Mouse (Mus musculus): Measurements from ENCODE around the gene Mrpl57. TPM values are rescaled to one million over a fixed set of nuclear protein-coding genes. Genes with fewer than 3 reads are reported as not detected.
A peak's percentile ranks its signal among the peaks of the same experiment; 100 is the strongest.

Mrpl57 gene
- polyA plus RNA-seq (2014; fragmentation: Nextera tagmentation; extraction: Ambion mirVana) = 262 and 264 TPM in 2 replicates

- peaks cover 7% of the 10 kb centered on the region; the same call in 1 of the 2 replicates for H3K4me1 ChIP-seq (replicated peaks; ENCODE audit: control insufficient read depth, insufficient read depth, low read length)
- ATAC-seq (replicated peaks; ENCODE audit: low FRiP score) = peak; percentile 95
- H3K27me3 ChIP-seq (replicated peaks; ENCODE audit: control insufficient read depth, insufficient read depth, low read length) = no peaks in the 10 kb centered on the region
- H3K4me2 ChIP-seq = peak within 1 kb of the TSS; percentile 73
- peak; percentile 93 for DNase-seq (ENCODE audit: low spot score)
- peak within 1 kb of the TSS; percentile 87 for H3K4me3 ChIP-seq (ENCODE audit: low read depth, low read length)
- WGBS = under 1% methylated on average over 96 of the region's 96 CpGs
- peaks cover 8% of the 10 kb centered on the region for H3K36me3 ChIP-seq (ENCODE audit: control insufficient read depth, insufficient read depth, low read length)
- no peaks in the 10 kb centered on the region for H3K9me3 ChIP-seq (ENCODE audit: control insufficient read depth, low read length)
- peak within 1 kb of the TSS; percentile 91 for H3K27ac ChIP-seq (ENCODE audit: low read depth, low read length)
- peak within 1 kb of the TSS; percentile 96 for H3K9ac ChIP-seq (ENCODE audit: low read depth, low read length)
Observed at GRCm38 (mm10) chr14:57825788-57826751, at the start of gene Mrpl57, which contains the start of gene Ska3. Gene Mrpl57 (plus strand): TSS chr14:57826234. Gene Ska3 (minus strand): TSS chr14:57826185.

GRCm38 (mm10) chr14:57787406-57787805 is 38.6 kb upstream of the Mrpl57 start:
- Histone ChIP-seq H3K4me2 (no peak overlapping the region), H3K9me3 (ENCODE audit: control insufficient read depth, low read length) (no peaks in the 10 kb centered on the region), H3K4me3 (ENCODE audit: low read depth, low read length) (no peak overlapping the region), H3K36me3 (ENCODE audit: control insufficient read depth, insufficient read depth, low read length) (no peaks in the 10 kb centered on the region), H3K4me1 (replicated peaks; ENCODE audit: control insufficient read depth, insufficient read depth, low read length) (no peaks in the 10 kb centered on the region), H3K27me3 (replicated peaks; ENCODE audit: control insufficient read depth, insufficient read depth, low read length) (no peaks in the 10 kb centered on the region), H3K27ac (ENCODE audit: low read depth, low read length) (no peak overlapping the region), H3K9ac (ENCODE audit: low read depth, low read length) (no peak overlapping the region)
- DNase-seq (ENCODE audit: low spot score) (no peak), ATAC-seq (replicated peaks; ENCODE audit: low FRiP score) (no peak)
- WGBS = 59% methylated on average over 4 of the region's 4 CpGs

- H3K4me3 ChIP-seq (ENCODE audit: low read depth, low read length) = no peak overlapping the region
- WGBS = 77% methylated on average over 2 of the region's 2 CpGs
- ATAC-seq (replicated peaks; ENCODE audit: low FRiP score) = no peak
Observed at GRCm38 (mm10) chr14:57789311-57789710, 36.7 kb upstream of the Mrpl57 start.

GRCm38 (mm10) chr14:57789759-57790158 is 36.3 kb upstream of the Mrpl57 start:
- ATAC-seq (replicated peaks; ENCODE audit: low FRiP score) (no peak), DNase-seq (ENCODE audit: low spot score) (no peak)
- no peak overlapping the region for H3K4me3 ChIP-seq (ENCODE audit: low read depth, low read length)
- H3K4me2 ChIP-seq = no peak overlapping the region
- H3K27me3 ChIP-seq (replicated peaks; ENCODE audit: control insufficient read depth, insufficient read depth, low read length) = no peaks in the 10 kb centered on the region
- H3K9me3 ChIP-seq (ENCODE audit: control insufficient read depth, low read length) = no peaks in the 10 kb centered on the region
- no peaks in the 10 kb centered on the region for H3K4me1 ChIP-seq (replicated peaks; ENCODE audit: control insufficient read depth, insufficient read depth, low read length)
- no peaks in the 10 kb centered on the region for H3K36me3 ChIP-seq (ENCODE audit: control insufficient read depth, insufficient read depth, low read length)
- no peak overlapping the region for H3K27ac ChIP-seq (ENCODE audit: low read depth, low read length)
- H3K9ac ChIP-seq (ENCODE audit: low read depth, low read length) = no peak overlapping the region
- 83% methylated on average over 9 of the region's 9 CpGs for WGBS

More at GRCm38 (mm10) chr14:57789311-57789710, 36.7 kb upstream of the Mrpl57 start:
- no peak for DNase-seq (ENCODE audit: low spot score)
- no peak overlapping the region for H3K9ac ChIP-seq (ENCODE audit: low read depth, low read length)
- no peak overlapping the region for H3K4me2 ChIP-seq
- H3K27me3 ChIP-seq (replicated peaks; ENCODE audit: control insufficient read depth, insufficient read depth, low read length) = no peaks in the 10 kb centered on the region
- no peak overlapping the region for H3K27ac ChIP-seq (ENCODE audit: low read depth, low read length)
- no peaks in the 10 kb centered on the region for H3K4me1 ChIP-seq (replicated peaks; ENCODE audit: control insufficient read depth, insufficient read depth, low read length)
- no peaks in the 10 kb centered on the region for H3K9me3 ChIP-seq (ENCODE audit: control insufficient read depth, low read length)
- H3K36me3 ChIP-seq (ENCODE audit: control insufficient read depth, insufficient read depth, low read length) = no peaks in the 10 kb centered on the region

- Histone ChIP-seq H3K4me2 (no peak overlapping the region), H3K9ac (ENCODE audit: low read depth, low read length) (no peak overlapping the region), H3K9me3 (ENCODE audit: control insufficient read depth, low read length) (no peaks in the 10 kb centered on the region), H3K27ac (ENCODE audit: low read depth, low read length) (no peak overlapping the region), H3K27me3 (replicated peaks; ENCODE audit: control insufficient read depth, insufficient read depth, low read length) (no peaks in the 10 kb centered on the region), H3K4me1 (replicated peaks; ENCODE audit: control insufficient read depth, insufficient read depth, low read length) (no peaks in the 10 kb centered on the region), H3K4me3 (ENCODE audit: low read depth, low read length) (no peak overlapping the region), H3K36me3 (ENCODE audit: control insufficient read depth, insufficient read depth, low read length) (no peaks in the 10 kb centered on the region)
- 78% methylated on average over 4 of the region's 4 CpGs for WGBS
- DNase-seq (ENCODE audit: low spot score) (no peak), ATAC-seq (replicated peaks; ENCODE audit: low FRiP score) (no peak)
Observed at GRCm38 (mm10) chr14:57791171-57791570, 34.9 kb upstream of the Mrpl57 start.

GRCm38 (mm10) chr14:57797551-57797950 is 28.5 kb upstream of the Mrpl57 start:
- peak overlapping the region; percentile 53; the same call in 1 of the 2 replicates for H3K9ac ChIP-seq (ENCODE audit: low read depth, low read length)
- H3K4me2 ChIP-seq = peak overlapping the region; percentile 78
- DNase-seq (ENCODE audit: low spot score) = no peak
- H3K4me3 ChIP-seq (ENCODE audit: low read depth, low read length) = peak overlapping the region; percentile 90
- ATAC-seq (replicated peaks; ENCODE audit: low FRiP score) = peak; percentile 24
- no peak overlapping the region; the same call in 1 of the 2 replicates for H3K27ac ChIP-seq (ENCODE audit: low read depth, low read length)
- peaks cover 5% of the 10 kb centered on the region for H3K4me1 ChIP-seq (replicated peaks; ENCODE audit: control insufficient read depth, insufficient read depth, low read length)
- no peaks in the 10 kb centered on the region for H3K27me3 ChIP-seq (replicated peaks; ENCODE audit: control insufficient read depth, insufficient read depth, low read length)
- H3K9me3 ChIP-seq (ENCODE audit: control insufficient read depth, low read length) = no peaks in the 10 kb centered on the region
- peaks cover 12% of the 10 kb centered on the region for H3K36me3 ChIP-seq (ENCODE audit: control insufficient read depth, insufficient read depth, low read length)
- WGBS = 9% methylated on average over 7 of the region's 7 CpGs

GRCm38 (mm10) chr14:57797991-57798931 is 27.8 kb upstream of the Mrpl57 start, which contains the start of gene Sap18:
Gene Sap18 (plus strand): TSS chr14:57798180.
- Histone ChIP-seq H3K4me2 (peak within 1 kb of the TSS; percentile 92), H3K4me3 (ENCODE audit: low read depth, low read length) (peak within 1 kb of the TSS; percentile 90), H3K36me3 (ENCODE audit: control insufficient read depth, insufficient read depth, low read length) (peaks cover 16% of the 10 kb centered on the region), H3K27ac (ENCODE audit: low read depth, low read length) (peak within 1 kb of the TSS; percentile 59), H3K9me3 (ENCODE audit: control insufficient read depth, low read length) (no peaks in the 10 kb centered on the region), H3K4me1 (replicated peaks; ENCODE audit: control insufficient read depth, insufficient read depth, low read length) (peaks cover 5% of the 10 kb centered on the region), H3K27me3 (replicated peaks; ENCODE audit: control insufficient read depth, insufficient read depth, low read length) (no peaks in the 10 kb centered on the region), H3K9ac (ENCODE audit: low read depth, low read length) (peak within 1 kb of the TSS; percentile 87)
- WGBS = under 1% methylated on average over 89 of the region's 99 CpGs
- ATAC-seq (replicated peaks; ENCODE audit: low FRiP score) (peak; percentile 95), DNase-seq (ENCODE audit: low spot score) (peak; percentile 98)

- Histone ChIP-seq H3K36me3 (ENCODE audit: control insufficient read depth, insufficient read depth, low read length) (peaks cover 37% of the 10 kb centered on the region), H3K4me2 (no peak overlapping the region), H3K9ac (ENCODE audit: low read depth, low read length) (no peak overlapping the region), H3K4me1 (replicated peaks; ENCODE audit: control insufficient read depth, insufficient read depth, low read length) (peaks cover 5% of the 10 kb centered on the region), H3K27me3 (replicated peaks; ENCODE audit: control insufficient read depth, insufficient read depth, low read length) (no peaks in the 10 kb centered on the region), H3K27ac (ENCODE audit: low read depth, low read length) (no peak overlapping the region), H3K9me3 (ENCODE audit: control insufficient read depth, low read length) (no peaks in the 10 kb centered on the region), H3K4me3 (ENCODE audit: low read depth, low read length) (no peak overlapping the region)
- ATAC-seq (replicated peaks; ENCODE audit: low FRiP score) (no peak), DNase-seq (ENCODE audit: low spot score) (no peak)
- 89% methylated on average over 4 of the region's 4 CpGs for WGBS
Observed at GRCm38 (mm10) chr14:57803731-57804130, 22.3 kb upstream of the Mrpl57 start.
